Mouse (Mus musculus): Measurements from ENCODE around the gene Cdr2l.

Cdr2l gene

GRCm38 (mm10) chr11:115381743-115382539, at the start of gene Cdr2l:
Cdr2l (plus strand) TSS chr11:115381916.
- under 1% methylated on average over 75 of the region's 76 CpGs for WGBS

DNA sequence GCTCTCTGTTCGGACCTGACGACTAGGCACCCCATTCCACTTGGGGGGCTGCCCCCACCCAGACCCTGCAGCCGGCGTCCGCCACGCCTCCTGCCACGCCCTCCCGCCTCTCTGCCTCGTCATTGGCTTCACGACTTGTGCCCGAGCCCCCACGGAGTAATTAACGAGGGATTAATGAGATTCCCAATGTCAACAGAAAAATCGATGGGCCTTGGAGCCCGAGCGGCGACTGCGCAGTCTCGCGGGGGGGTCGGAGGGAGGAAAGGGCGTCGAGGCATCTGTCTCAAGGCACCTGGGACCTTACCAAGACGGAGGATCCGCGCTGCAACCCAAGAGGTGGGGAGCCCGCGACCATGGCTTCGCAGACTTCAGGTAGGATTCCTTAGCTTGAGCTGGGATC, 47.2 kb upstream of the Cdr2l start, which contains the start of gene Otop3:
Gene Otop3, plus strand, starts transcription at position 201 of the 400 bp plus-strand sequence.
- 4% methylated on average over 29 of the region's 29 CpGs for WGBS

- WGBS = 31% methylated on average over 12 of the region's 12 CpGs
Observed at GRCm38 (mm10) chr11:115335223-115335622, 46.5 kb upstream of the Cdr2l start.

- WGBS = 29% methylated on average over 6 of the region's 6 CpGs
Observed at GRCm38 (mm10) chr11:115336115-115336514, 45.6 kb upstream of the Cdr2l start.

DNA sequence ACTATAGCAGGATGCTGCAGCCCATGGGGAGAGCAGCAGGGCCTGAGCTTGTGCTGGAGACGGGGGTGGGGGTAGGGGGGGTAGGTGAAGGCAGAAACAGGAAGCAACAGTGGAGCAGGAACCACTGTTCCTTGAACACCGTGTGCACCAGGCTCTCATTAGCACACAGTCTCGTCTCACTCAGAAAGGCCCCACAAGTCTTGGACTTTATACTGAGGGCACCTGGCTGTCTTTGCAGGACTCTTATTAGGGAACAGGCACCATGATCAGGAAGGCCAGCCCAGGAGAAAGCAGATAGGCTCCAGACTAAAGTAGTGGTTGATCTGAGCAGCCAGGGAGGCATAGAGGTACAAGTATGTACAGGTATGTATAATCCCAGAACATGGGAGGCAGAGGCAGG, 44.4 kb upstream of the Cdr2l start:
- 62% methylated on average over 3 of the region's 3 CpGs for WGBS

- 68% methylated on average over 1 of the region's 1 CpGs for WGBS
Observed at GRCm38 (mm10) chr11:115337826-115338225, 43.9 kb upstream of the Cdr2l start.

- WGBS = 33% methylated on average over 2 of the region's 2 CpGs
Observed at GRCm38 (mm10) chr11:115341246-115341645, 40.5 kb upstream of the Cdr2l start.

- 73% methylated on average over 6 of the region's 6 CpGs for WGBS
Observed at GRCm38 (mm10) chr11:115341866-115342265, 39.9 kb upstream of the Cdr2l start.

DNA sequence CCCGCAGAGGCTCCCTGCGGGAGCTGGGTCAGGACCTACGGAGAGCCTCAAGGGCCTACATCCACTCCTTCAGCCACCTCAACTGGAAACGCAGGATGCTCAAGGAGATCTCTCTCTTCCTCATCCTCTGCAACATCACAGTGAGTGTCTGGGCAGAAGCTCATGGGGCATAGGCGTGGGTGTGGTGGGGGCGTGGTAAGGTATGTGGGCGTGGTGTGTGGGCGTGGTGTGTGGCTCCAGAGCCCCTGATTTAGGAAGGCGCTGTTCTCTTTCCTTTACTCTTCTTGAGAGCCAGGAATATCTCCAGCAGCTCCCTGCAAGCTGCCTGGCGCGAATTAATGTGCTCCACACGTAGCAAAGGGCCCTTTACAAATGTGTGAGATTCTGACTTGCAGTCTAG, 36.7 kb upstream of the Cdr2l start:
- WGBS = 26% methylated on average over 12 of the region's 12 CpGs

- 49% methylated on average over 7 of the region's 7 CpGs for WGBS
Observed at GRCm38 (mm10) chr11:115345515-115345914, 36.2 kb upstream of the Cdr2l start.

DNA sequence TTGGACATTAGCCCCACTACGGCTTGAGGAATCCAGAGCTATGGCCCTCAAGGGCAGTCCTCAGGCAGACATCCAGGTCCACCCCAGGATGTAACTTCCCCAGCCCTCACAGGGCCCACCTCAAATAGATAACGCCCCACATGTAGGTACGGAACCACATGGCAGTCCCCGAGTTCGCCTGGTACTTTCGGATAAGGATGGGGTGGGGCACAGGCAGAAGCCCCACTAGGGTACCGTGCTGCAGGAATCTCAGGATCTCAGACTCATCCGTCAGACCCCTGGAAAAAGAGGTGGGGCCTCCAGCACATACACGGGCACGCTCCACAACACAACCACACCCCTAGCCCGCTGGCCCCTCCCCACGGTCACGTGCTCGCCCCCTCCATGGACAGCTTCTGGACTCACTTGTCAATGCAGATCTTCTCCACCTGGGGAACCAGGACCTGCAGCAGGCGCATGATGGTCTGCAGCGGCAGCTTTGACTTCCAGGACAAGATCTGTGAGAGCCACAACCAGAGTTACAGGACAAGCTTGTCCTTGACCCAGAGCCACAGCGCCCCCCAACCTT, 33.0 kb upstream of the Cdr2l start:
- WGBS = 69% methylated on average over 17 of the region's 17 CpGs

- 80% methylated on average over 4 of the region's 4 CpGs for WGBS
Observed at GRCm38 (mm10) chr11:115349976-115350375, 31.7 kb upstream of the Cdr2l start.

GRCm38 (mm10) chr11:115353375-115353774, 28.3 kb upstream of the Cdr2l start:
- 93% methylated on average over 5 of the region's 5 CpGs for WGBS

DNA sequence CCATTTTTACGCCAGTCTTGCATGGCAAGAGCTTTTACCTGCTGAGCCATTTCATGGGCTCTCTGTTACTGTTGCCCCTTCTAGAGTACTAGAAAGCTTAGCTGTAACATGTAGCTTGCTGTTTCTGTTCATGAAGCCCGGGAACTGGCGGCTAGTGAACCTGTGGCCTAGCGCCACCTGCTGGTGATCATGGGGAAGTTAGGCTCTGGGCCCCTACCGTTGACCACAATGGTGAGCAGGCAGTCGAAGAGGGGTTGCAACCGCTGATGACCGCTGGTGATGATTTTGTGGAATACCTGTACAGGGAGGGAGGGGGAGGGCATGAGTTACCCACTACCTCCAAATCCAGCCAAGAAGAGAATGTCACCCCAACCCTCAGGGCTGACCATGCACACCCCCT, 27.5 kb upstream of the Cdr2l start:
- 11% methylated on average over 8 of the region's 8 CpGs for WGBS

- WGBS = 15% methylated on average over 5 of the region's 5 CpGs
Observed at GRCm38 (mm10) chr11:115358468-115358867, 23.2 kb upstream of the Cdr2l start.

- 34% methylated on average over 3 of the region's 3 CpGs for WGBS
Observed at GRCm38 (mm10) chr11:115359293-115359692, 22.4 kb upstream of the Cdr2l start.

DNA sequence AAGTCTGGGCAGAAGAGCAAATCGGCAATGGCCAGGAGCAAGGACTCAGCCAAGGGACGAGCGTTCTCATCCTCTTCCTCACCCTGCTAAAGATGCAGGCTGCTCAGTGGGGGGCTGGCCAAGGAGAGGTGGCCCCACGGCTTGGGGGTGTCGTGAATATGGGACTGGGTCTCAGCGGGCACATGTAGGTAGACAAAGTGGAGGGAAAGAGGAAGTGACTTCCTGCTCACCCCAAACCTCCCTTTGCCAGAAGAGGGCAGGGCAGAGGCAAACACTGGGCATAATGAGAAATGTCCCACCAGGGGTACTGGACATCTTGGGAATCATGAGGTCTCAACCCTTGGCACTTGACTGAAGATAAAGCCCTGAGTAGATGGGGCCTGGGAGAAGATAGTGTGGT, 22.0 kb upstream of the Cdr2l start:
- WGBS = 49% methylated on average over 6 of the region's 6 CpGs

GRCm38 (mm10) chr11:115364136-115364535, 17.6 kb upstream of the Cdr2l start:
- 73% methylated on average over 3 of the region's 3 CpGs for WGBS

DNA sequence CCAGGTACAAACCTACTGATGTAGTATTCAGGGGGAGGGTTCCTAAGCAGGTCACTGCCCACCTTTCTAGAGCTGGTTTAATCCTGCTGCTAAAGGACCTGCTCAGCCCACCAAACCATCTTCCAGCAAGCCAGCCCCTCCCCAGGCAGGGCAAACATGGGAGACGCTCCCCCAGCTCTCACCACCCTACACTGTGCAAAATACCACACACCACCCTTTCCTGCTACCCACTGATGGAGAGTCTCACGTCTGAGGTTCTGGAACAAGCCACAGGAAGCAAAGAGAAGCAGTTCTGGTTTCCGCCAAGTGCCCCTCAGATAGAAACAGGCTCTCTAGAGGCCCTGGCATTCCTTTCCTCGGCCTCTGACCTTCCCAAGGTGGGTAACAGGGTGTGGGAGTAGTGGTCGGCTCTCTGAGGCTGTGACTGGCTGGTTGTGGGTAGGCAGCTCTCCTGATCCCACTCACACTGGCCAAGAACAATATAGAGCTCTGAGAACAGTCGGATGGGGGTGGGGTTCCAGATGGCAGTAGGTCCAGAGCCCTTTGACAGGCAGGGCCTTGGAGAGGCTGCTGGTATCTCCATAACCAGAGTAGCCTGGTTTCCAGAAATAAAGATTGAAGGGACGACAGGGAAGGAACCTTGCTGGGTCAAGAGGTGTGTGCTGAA, 15.5 kb upstream of the Cdr2l start:
- WGBS = 31% methylated on average over 7 of the region's 7 CpGs

DNA sequence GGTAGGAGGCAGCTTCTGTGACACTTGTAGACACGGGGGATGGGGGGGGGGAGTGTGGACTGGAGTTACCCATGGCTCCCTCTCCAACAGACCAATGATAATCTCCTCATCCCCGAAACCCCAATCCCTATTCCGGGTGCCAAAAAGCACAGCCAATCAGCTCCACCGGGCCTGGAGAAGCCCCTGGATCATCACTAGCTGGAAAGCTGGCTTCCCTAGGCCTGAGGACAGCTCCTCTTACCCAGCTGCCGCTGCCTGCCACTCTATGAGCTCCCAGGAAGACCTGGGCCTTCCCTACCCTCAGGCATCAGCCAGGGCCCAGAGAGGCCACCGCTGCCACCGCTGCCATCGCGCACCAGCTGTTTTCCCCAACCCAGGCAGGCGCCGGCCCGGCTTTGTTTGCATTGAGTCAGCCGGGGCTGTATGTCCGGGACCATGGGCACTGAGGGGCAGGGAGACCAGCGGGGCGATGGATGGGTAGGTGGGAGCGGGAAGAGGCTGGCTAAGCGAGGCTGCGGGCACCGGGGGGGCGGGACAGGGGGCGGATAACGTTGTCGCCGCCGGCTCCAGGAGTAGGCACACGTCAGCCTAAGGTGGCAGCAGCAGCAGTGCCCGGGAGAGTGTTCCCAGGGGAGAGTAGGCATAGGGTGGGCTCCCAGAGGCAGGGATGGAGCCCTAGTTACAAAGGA, 14.9 kb upstream of the Cdr2l start:
- 2% methylated on average over 28 of the region's 28 CpGs for WGBS

DNA sequence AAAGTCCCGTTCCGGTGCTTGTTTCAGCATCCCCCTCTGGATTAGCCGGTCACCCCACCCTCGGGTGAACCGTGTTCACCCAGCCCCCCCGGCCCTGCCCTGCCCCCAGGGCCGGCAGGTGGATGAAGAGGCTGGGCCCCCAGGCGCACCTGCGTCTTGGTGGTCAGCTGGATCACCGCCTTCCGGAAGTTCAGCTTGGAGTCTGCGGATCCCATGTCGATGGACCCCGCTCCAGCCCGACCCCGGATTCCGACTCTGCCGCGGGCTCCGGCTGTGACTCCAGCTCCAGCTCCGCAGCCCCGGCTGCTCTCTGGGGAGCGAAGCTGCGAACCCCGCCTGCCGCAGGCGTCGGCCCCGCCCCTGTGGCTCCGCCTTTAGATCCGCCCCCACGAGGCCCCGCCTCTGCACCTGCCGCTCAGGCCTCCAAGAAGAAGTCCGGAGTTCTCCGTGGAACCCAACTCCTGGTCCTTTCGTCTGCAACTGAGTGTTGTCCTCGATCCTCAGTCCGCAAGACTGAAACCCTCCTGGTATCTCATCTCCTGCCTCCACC, 14.2 kb upstream of the Cdr2l start, which contains the start of gene Hid1:
Gene Hid1, minus strand, starts transcription at position 362 of the 550 bp plus-strand sequence.
- 1% methylated on average over 39 of the region's 39 CpGs for WGBS

- WGBS = 84% methylated on average over 7 of the region's 7 CpGs
Observed at GRCm38 (mm10) chr11:115370368-115370767, 11.3 kb upstream of the Cdr2l start.

All from cerebral cortex, adult 2 months (tissue).